Mouse (Mus musculus) liver, adult 2 months (tissue): Measurements from ENCODE around the gene Apol6.

Experiments
- CTCF ChIP-seq: fragments of 200-500 bp; IDR thresholded peaks from 2 replicates; pipeline ENCODE4 v1.5.1; 2011; ENCODE audit warnings: low read depth, low read length, control low read depth
- POLR2A ChIP-seq: fragments of 200-500 bp; IDR thresholded peaks from 2 replicates; pipeline ENCODE4 v1.6.1; 2011; ENCODE audit warnings: low read length, control low read depth; ENCODE audit not compliant: insufficient read depth; ENCODE audit errors: extremely low read depth

DNA sequence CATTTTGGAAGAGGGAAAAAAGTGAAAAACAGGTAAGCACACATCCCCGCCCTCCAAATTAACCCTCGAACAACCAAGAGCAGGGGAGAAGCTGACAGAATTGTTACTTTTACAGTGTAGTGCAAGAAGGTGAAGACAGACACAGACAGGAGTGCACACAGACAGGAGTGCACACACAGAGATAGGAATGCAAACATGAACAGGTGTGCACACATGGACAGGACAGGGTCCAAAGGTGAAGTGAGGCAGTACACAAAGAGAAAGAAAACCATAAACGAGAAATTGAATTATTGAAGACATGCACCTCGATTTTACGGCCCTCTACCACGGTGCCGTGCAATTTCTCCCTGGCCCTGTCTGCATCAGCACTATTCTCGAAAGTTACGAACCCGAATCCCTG, 60.7 kb downstream of the Apol6 start:
- TF ChIP-seq CTCF (no peak), POLR2A (no peak)
